Mouse (Mus musculus) liver, embryonic 11.5 days (tissue): Measurements from ENCODE around the gene Lin7a. TPM values are rescaled to one million over a fixed set of nuclear protein-coding genes. Genes with fewer than 3 reads are reported as not detected.
A peak's percentile ranks its signal among the peaks of the same experiment; 100 is the strongest.

ENCODE experiments used
- ATAC-seq: fragments of 200-750 bp; cut with Nextera tagmentation; replicated peaks from 2 replicates; pipeline ENCODE4 v1.8.0; 2017; ENCODE audit warnings: moderate number of reproducible peaks, mild to moderate bottlenecking, moderate TSS enrichment, moderate library complexity; ENCODE audit not compliant: low FRiP score
- DNase-seq: peaks from one replicate; pipeline ENCODE4 v3.0.0-alpha.2; 2017; ENCODE audit warnings: low spot score
- H3K27ac ChIP-seq: fragments of 300-500 bp; sonication (generic); 2 replicates; pipeline ENCODE4 v1.5.1; 2014; ENCODE audit warnings: mild to moderate bottlenecking, low read depth, low read length, control low read depth
- H3K27me3 ChIP-seq: fragments of 300-500 bp; sonication (generic); replicated peaks from 2 replicates; pipeline ENCODE4 v1.6.1; 2014; ENCODE audit warnings: low read length, mixed read lengths; ENCODE audit not compliant: control insufficient read depth, insufficient read depth
- H3K36me3 ChIP-seq: fragments of 300-500 bp; sonication (generic); 2 replicates; pipeline ENCODE4 v1.6.1; 2014; ENCODE audit warnings: mild to moderate bottlenecking, low read length, moderate library complexity, mixed read lengths; ENCODE audit not compliant: control insufficient read depth, insufficient read depth
- H3K4me1 ChIP-seq: fragments of 300-500 bp; sonication (generic); replicated peaks from 2 replicates; pipeline ENCODE4 v1.6.1; 2014; ENCODE audit warnings: low read length, mixed read lengths; ENCODE audit not compliant: control insufficient read depth, insufficient read depth
- H3K4me2 ChIP-seq: fragments of 300-500 bp; sonication (generic); 2 replicates; pipeline ENCODE4 v1.6.1; 2014; ENCODE audit warnings: mild to moderate bottlenecking, control low read depth, moderate library complexity
- H3K4me3 ChIP-seq: fragments of 300-500 bp; sonication (generic); 2 replicates; pipeline ENCODE4 v1.5.1; 2014; ENCODE audit warnings: low read depth, low read length, control low read depth
- H3K9ac ChIP-seq: fragments of 300-500 bp; sonication (generic); 2 replicates; pipeline ENCODE4 v1.6.1; 2014; ENCODE audit warnings: low read depth, low read length, control low read depth
- H3K9me3 ChIP-seq: fragments of 300-500 bp; sonication (generic); 2 replicates; pipeline ENCODE4 v1.6.1; 2016; ENCODE audit warnings: low read length, inconsistent platforms, mixed read lengths; ENCODE audit not compliant: control insufficient read depth
- WGBS: fragments of 180-500 bp; shearing (Covaris S2); extraction: QIAGEN DNeasy Blood & Tissue Kit; methylation state at CpG from one replicate; pipeline ENCODE4 v1.1.7; 2014; 5-methylcytosine and 5-hydroxymethylcytosine counted together
- polyA plus RNA-seq: library from polyadenylated mRNA; unstranded; fragments of >200 nt; fragmentation: Nextera tagmentation; extraction: Ambion mirVana; gene quantifications from 2 replicates; pipeline ENCODE4 v1.2.1, GENCODE M21; 2014

Gene Lin7a
- polyA plus RNA-seq, 1 experiment from 2014 or later: 1.2 TPM

GRCm38 (mm10) chr10:107316100-107316499, 44.6 kb downstream of the Lin7a start:
- ATAC-seq (peak; percentile 69), DNase-seq (no peak)
- Histone ChIP-seq H3K4me3 (no peak overlapping the region), H3K4me1 (no peaks in the 10 kb centered on the region), H3K27me3 (no peaks in the 10 kb centered on the region), H3K9ac (no peak overlapping the region), H3K36me3 (no peaks in the 10 kb centered on the region), H3K4me2 (no peak overlapping the region), H3K27ac (no peak overlapping the region), H3K9me3 (no peaks in the 10 kb centered on the region)
- 55% methylated on average over 2 of the region's 2 CpGs for WGBS

GRCm38 (mm10) chr10:107319648-107320047, 48.2 kb downstream of the Lin7a start:
- Histone ChIP-seq H3K36me3 (no peaks in the 10 kb centered on the region), H3K4me1 (no peaks in the 10 kb centered on the region), H3K9ac (no peak overlapping the region), H3K9me3 (no peaks in the 10 kb centered on the region), H3K4me3 (no peak overlapping the region), H3K27ac (no peak overlapping the region), H3K4me2 (no peak overlapping the region), H3K27me3 (no peaks in the 10 kb centered on the region)
- WGBS: 66% methylated on average over 2 of the region's 2 CpGs
- no peak for DNase-seq
- ATAC-seq: no peak

- no peaks in the 10 kb centered on the region for H3K9me3 ChIP-seq
- H3K27ac ChIP-seq: no peak overlapping the region
- ATAC-seq (no peak), DNase-seq (no peak)
- no peak overlapping the region for H3K4me2 ChIP-seq
- 91% methylated on average over 7 of the region's 7 CpGs for WGBS
- H3K9ac ChIP-seq: no peak overlapping the region
- no peaks in the 10 kb centered on the region for H3K4me1 ChIP-seq
- H3K27me3 ChIP-seq: no peaks in the 10 kb centered on the region
- H3K4me3 ChIP-seq: no peak overlapping the region
- H3K36me3 ChIP-seq: no peaks in the 10 kb centered on the region
These were observed 52.4 kb downstream of the Lin7a start for GRCm38 (mm10) chr10:107323865-107324264.

GRCm38 (mm10) chr10:107325558-107325957, 54.1 kb downstream of the Lin7a start:
- Histone ChIP-seq H3K9me3 (no peaks in the 10 kb centered on the region), H3K27me3 (no peaks in the 10 kb centered on the region), H3K4me2 (no peak overlapping the region), H3K36me3 (no peaks in the 10 kb centered on the region), H3K27ac (no peak overlapping the region), H3K4me1 (no peaks in the 10 kb centered on the region), H3K4me3 (no peak overlapping the region), H3K9ac (no peak overlapping the region)
- WGBS: 86% methylated on average over 5 of the region's 5 CpGs
- DNase-seq (no peak), ATAC-seq (no peak)

GRCm38 (mm10) chr10:107339524-107339923, 68.0 kb downstream of the Lin7a start:
- no peaks in the 10 kb centered on the region for H3K36me3 ChIP-seq
- ATAC-seq: no peak
- H3K4me1 ChIP-seq: no peaks in the 10 kb centered on the region
- H3K9ac ChIP-seq: no peak overlapping the region
- H3K27ac ChIP-seq: no peak overlapping the region
- no peak overlapping the region for H3K4me3 ChIP-seq
- DNase-seq: no peak
- H3K9me3 ChIP-seq: no peaks in the 10 kb centered on the region
- H3K4me2 ChIP-seq: no peak overlapping the region
- H3K27me3 ChIP-seq: no peaks in the 10 kb centered on the region
- 83% methylated on average over 3 of the region's 3 CpGs for WGBS

GRCm38 (mm10) chr10:107341151-107341550, 69.7 kb downstream of the Lin7a start:
- Histone ChIP-seq H3K27me3 (no peaks in the 10 kb centered on the region), H3K4me1 (no peaks in the 10 kb centered on the region), H3K4me2 (no peak overlapping the region), H3K36me3 (no peaks in the 10 kb centered on the region), H3K9ac (no peak overlapping the region), H3K27ac (no peak overlapping the region), H3K9me3 (no peaks in the 10 kb centered on the region), H3K4me3 (no peak overlapping the region)
- ATAC-seq: no peak
- DNase-seq: no peak
- WGBS: 80% methylated on average over 4 of the region's 4 CpGs

GRCm38 (mm10) chr10:107344200-107344599, 72.7 kb downstream of the Lin7a start:
- WGBS: 46% methylated on average over 3 of the region's 3 CpGs
- Histone ChIP-seq H3K36me3 (no peaks in the 10 kb centered on the region), H3K27me3 (no peaks in the 10 kb centered on the region), H3K9ac (no peak overlapping the region), H3K27ac (no peak overlapping the region), H3K9me3 (no peaks in the 10 kb centered on the region), H3K4me1 (no peaks in the 10 kb centered on the region), H3K4me2 (no peak overlapping the region), H3K4me3 (no peak overlapping the region)
- ATAC-seq (no peak), DNase-seq (no peak)

- H3K9ac ChIP-seq: no peak overlapping the region
- WGBS: 75% methylated on average over 3 of the region's 3 CpGs
These were observed 76.4 kb downstream of the Lin7a start for GRCm38 (mm10) chr10:107347842-107348241.

GRCm38 (mm10) chr10:107351696-107352485, 80.4 kb downstream of the Lin7a start:
- H3K4me1 ChIP-seq: no peaks in the 10 kb centered on the region
- WGBS: 74% methylated on average over 6 of the region's 6 CpGs
- DNase-seq (no peak), ATAC-seq (no peak)
- no peaks in the 10 kb centered on the region for H3K27me3 ChIP-seq
- H3K4me2 ChIP-seq: no peak overlapping the region
- H3K4me3 ChIP-seq: no peak overlapping the region
- H3K36me3 ChIP-seq: no peaks in the 10 kb centered on the region
- H3K27ac ChIP-seq: no peak overlapping the region
- no peak overlapping the region for H3K9ac ChIP-seq
- H3K9me3 ChIP-seq: no peaks in the 10 kb centered on the region

More at GRCm38 (mm10) chr10:107347842-107348241, 76.4 kb downstream of the Lin7a start:
- Histone ChIP-seq H3K27ac (no peak overlapping the region), H3K4me2 (no peak overlapping the region), H3K27me3 (no peaks in the 10 kb centered on the region), H3K4me3 (no peak overlapping the region), H3K4me1 (no peaks in the 10 kb centered on the region), H3K9me3 (no peaks in the 10 kb centered on the region), H3K36me3 (no peaks in the 10 kb centered on the region)
- ATAC-seq (no peak), DNase-seq (no peak)
